Mouse (Mus musculus): ENCODE measurements at regions not wholly inside any gene's neighbourhood (a gene's known extent, or its start where the extent isn't known, plus 50 kb on each side); places are given as distances from the start of the nearest gene placed in this dataset.

DNA sequence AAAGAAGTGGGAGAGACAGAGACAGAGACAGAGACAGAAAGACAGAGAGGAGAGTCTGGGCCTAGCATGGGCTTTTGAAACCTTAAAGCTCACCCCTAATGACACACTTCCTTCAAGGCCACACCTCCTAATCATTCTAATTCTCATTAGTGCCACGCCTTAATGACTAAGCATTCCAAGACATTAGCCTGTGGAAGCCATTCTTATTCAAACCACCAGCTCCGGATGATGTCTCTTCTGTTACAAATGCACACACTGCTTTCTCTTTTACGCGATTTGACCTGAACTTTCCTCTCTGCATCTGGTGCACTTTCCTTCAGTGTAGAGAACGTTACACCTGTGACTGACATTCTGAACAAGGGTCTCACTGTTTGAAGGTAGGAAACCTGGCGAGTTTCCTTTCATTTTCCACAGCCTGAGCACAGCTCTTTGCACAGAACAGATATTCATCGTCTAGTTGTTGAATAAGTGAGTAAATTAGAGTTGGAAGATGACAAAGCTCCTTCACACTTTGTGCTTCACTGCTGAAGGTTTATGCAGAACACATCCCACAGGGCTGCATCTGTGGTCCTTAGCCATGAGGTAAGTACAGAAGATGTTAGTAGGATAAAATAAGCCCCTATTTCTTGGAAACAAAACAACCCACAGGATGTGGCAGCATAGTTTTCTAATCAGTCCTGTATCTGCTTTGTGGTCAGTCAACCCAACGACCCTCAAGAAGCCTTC is 116.8 kb downstream of the Faxc start:
- no peak for DNase-seq (ENCODE audit: low spot score in 2 of 2)

- peak in 1 of 2 experiments; percentile 24 for DNase-seq (ENCODE audit: low spot score in 2 of 2)
These were observed 135.8 kb downstream of the Faxc start for GRCm38 (mm10) chr4:22066785-22067433.

DNA sequence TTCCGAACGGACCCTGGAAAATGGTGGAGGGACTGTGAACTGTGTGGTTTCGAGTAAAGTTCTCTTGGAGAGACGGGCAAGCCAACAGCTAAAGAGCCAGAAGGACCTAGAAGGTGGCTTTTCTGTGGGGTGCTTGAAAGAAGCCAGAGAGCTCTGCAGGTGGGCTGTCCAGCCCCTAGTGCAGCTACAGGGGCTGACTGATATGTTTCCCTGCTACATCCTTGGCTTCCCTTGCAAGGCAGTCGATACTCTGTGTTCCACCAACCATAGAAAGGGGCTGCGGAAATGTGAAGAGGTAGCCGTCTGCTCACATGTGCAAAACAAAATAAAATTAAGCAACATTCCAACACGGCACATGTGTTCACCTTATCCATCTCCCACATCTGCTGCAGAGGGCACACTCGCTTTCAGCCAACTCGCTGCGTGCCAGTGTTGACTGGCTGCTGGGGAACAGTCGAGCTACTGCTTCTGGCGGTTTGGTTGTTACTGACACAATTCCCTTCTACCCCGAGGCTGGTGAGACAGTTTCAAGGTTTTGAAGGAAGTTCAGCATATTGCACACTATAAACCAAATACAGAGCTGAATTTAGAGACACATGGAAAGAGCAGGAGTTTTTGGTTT is 136.7 kb downstream of the Faxc start:
- DNase-seq (ENCODE audit: low spot score in 2 of 2), result peak; percentile 9 to 13

GRCm38 (mm10) chr4:22088209-22088787 is 157.2 kb downstream of the Faxc start:
- DNase-seq (ENCODE audit: low spot score in 2 of 2), result no peak

- no peak for DNase-seq (ENCODE audit: low spot score in 2 of 2)
These were observed 158.5 kb downstream of the Faxc start for GRCm38 (mm10) chr4:22089637-22090041.

DNA sequence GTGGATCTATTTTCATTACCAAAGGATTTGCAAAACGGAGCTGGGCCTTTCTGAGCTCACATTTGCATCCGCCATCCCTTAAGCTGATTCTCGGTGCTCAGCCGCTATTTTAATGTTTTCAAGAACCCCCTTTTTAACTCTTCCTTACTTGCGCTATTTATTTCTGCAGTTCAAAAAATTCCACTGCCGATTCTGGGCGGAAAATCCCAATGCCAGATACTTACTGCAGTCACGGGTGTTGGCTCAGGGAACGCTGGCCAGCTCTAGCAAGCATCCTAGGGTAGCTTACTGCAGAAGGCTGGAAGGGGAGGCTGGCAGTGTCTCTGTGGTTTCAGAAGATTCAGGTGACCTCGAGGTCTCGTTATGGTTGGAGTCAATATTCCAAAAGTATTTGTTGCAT is 159.4 kb downstream of the Faxc start:
- DNase-seq (ENCODE audit: low spot score in 2 of 2), result no peak

GRCm38 (mm10) chr4:22092551-22092950 is 161.4 kb downstream of the Faxc start:
- DNase-seq (ENCODE audit: low spot score in 2 of 2), result no peak

DNA sequence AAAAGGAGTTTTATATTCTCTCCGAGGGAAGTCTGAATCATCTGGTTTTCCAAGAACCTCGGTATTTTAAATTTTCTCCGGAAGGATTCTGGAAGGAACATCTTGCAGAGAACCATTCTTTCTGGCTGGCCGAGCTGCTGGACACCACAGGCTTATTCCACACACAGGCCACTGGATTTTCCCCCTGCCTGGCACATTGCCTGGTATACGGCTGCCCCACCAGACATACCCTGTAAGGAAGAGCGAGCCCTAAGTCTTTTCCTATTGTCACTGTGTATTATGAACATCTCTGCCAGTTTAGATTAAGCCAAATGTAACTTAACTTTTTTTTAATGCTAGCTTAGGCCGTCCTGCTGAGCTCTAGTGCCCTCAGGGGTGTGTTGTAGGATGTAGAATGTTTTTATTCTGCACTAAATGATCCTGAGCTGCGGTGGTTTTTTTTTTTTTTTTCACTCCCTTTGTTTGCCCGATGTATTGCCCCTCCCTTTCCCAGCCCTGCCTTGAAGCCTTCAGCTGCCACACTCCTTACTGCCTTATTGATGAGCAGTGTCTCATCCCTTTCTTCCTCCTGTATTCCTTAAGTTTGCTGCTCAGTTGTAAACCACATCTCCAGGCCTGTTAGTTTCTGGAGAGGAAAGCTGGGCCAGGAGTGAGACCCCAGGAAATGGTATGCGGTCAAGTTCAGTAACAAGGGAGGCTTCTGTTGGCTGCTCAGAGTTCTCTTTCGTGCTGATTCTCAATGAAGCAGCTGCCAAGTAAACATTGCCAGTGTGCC is 164.3 kb downstream of the Faxc start:
- no peak for DNase-seq (ENCODE audit: low spot score in 2 of 2)

DNA sequence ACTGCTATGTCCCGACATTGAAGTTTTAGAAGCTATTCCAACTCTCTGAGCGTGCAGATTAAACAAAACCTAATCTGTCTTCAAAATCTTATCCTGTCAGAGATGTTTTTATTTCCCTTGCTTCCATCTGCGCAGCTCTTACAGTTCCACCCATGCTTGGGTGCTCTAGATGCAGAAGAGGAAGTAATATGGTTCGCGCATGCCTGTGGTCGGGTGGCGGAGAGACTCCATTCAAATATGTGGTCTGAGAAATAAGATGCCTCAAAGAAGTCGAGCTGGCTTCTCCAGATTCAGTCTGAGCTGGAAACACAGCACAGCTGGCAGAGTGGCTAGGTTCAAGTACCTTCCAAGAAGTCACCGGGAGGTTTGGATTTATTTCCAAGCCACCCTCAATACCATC is 167.5 kb downstream of the Faxc start:
- DNase-seq (ENCODE audit: low spot score in 2 of 2), result no peak

DNA sequence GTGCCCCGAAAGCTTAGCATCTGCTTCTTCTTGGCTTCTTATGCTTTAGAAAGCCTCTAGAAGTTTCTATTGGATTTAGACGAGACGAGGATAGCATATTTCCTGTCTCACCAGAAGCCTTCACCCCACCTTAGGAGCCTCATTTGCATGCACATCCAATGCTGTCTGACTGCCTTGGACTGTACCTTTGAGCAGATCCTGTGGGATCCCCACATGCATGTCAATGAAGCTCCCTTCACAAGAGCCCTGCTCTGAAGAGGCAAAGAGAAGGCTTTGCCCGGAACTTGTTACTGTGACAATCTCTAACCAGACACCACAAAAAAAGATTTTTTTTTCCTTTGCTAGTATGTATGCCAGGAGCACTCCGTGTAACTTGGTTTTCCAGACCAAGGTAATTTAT is 171.3 kb downstream of the Faxc start:
- DNase-seq (ENCODE audit: low spot score in 2 of 2), result peak in 1 of 2 experiments; percentile 34

DNA sequence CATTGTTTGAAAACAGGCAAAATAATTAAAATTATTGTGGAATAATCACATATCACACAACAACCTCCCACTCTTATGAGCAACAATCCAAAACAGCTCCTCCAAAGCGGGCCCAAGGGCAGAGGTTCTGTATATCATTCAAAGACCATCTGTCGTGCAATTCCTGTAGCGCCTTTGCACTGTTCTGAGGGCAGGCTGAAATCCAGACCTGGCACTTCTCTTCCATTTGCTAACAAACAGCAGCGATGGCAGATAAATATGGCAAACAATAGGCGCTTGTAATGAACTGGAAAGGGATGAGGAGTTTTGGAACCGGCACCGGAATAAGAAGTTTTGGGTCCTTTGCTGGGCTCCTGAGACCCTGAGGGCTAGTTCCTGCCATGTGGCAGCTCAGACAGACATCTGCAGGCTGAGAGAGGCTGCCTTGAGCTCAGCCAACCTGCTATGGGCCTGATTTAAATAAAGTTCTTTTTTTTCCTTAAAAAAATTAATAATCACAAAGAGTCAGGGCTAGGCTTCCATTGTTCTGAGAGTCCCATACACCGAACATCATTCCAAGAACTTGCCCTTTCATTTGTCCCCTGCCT is 172.0 kb downstream of the Faxc start:
- DNase-seq (ENCODE audit: low spot score in 2 of 2), result peak in 1 of 2 experiments; percentile 41

- peak in 1 of 2 experiments; percentile 39 for DNase-seq (ENCODE audit: low spot score in 2 of 2)
These were observed 175.8 kb downstream of the Faxc start for GRCm38 (mm10) chr4:22106883-22107282.

GRCm38 (mm10) chr4:22109410-22109809 is 178.3 kb downstream of the Faxc start:
- no peak for DNase-seq (ENCODE audit: low spot score in 2 of 2)

DNA sequence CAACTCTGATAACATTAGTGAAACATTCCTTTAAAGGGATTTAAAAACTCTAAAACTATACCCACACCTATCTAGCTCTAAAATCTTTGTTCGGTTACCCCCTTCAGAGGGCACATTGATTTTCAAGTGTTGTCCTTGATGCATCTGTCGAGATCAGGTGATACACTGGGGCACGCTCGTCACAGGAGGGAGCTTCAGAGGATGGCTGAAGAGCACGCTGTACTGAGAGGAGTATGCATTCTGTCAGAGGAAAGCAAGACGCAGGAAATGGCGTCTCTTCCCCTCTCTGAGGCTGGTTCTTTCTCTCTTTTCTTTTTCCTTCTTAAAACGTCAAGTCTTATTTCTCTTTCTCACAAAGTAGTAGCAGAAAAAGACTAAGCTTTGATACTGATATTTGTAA is 179.3 kb downstream of the Faxc start:
- DNase-seq (ENCODE audit: low spot score in 2 of 2), result no peak

- no peak for DNase-seq (ENCODE audit: low spot score in 2 of 2)
These were observed 181.1 kb downstream of the Faxc start for GRCm38 (mm10) chr4:22112209-22112608.

GRCm38 (mm10) chr4:22114451-22114850 is 183.3 kb downstream of the Faxc start:
- DNase-seq (ENCODE audit: low spot score in 2 of 2), result no peak

GRCm38 (mm10) chr4:22119877-22120276 is 188.7 kb downstream of the Faxc start:
- DNase-seq (ENCODE audit: low spot score in 2 of 2), result no peak

DNA sequence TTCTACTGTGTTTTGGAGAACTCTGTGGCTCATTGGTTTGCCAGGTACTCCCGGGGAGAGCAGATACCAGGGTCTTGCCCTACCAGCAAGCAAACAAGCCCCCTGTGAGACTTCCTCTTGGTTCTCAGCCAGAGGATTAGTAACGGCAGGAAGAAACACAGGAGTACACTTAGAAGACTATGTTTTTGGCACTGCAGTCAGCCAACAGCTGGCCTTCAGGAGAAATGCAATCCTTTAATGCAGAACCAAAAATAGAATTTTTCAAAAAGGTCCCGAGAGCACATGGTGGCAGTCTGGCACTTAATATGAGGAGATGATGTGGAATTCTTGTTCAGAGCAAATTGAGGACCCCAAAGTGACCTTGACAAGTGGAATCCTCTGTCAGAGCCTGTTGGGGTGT is 189.8 kb downstream of the Faxc start:
- DNase-seq (ENCODE audit: low spot score in 2 of 2), result no peak

GRCm38 (mm10) chr4:22121397-22121796 is 190.3 kb downstream of the Faxc start:
- no peak for DNase-seq (ENCODE audit: low spot score in 2 of 2)

- DNase-seq (ENCODE audit: low spot score in 2 of 2), result no peak
These were observed 193.7 kb downstream of the Faxc start for GRCm38 (mm10) chr4:22124836-22125235.

DNA sequence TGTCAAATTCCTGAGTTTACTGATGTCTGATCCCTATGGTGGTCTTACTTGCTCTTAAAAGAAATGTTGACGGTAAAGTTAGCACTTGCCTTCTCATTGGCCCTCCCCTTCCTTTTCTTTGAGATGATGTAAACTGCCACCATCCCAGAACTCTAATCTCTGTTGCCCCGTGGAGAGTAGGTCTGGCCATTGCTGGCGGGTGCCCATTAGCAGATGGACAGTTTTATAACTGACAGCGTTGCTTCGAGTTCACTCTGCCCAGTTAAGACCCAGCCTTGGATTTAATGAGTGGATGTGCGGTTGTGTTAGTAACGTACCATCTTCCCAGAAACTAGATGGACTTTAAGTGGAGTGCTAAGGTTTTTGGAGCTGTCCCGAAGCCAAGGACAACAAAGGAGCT is 199.4 kb downstream of the Faxc start:
- DNase-seq (ENCODE audit: low spot score in 2 of 2), result no peak
